Mouse (Mus musculus): ENCODE data around the gene Ankrd34a.

Gene Ankrd34a

DNA sequence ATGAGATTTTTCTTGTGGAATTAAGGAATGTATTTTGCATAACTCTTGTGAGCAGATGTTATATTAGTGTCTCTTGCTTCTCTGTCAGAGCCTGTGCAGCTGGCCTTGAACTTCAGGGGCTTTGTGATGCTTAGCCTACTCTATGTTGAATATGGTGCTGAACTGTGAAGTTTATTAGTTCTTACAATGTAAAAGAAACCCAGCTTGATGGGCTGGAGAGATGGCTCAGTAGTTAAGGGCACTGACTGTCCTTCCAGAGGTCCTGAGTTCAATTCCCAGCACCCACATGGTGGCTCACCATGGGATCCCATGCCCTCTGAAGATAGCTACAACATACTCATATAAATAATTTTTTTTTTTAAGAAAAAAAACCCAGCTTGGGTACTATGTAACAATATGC is 35.6 kb downstream of the Ankrd34a start:
- no peaks in the 10 kb centered on the region for H3K27me3 ChIP-seq (ENCODE audit: insufficient read depth, low read length)
- H3K9me3 ChIP-seq (ENCODE audit: low read length), result no peaks in the 10 kb centered on the region
- TF ChIP-seq CTCF (conservative IDR thresholded peaks at IDR 0.05; ENCODE audit: low read length) (no peak), NANOG (IDR thresholded peaks at IDR 0.05; ENCODE audit: borderline replicate concordance, low read length) (no peak), POU5F1 (IDR thresholded peaks at IDR 0.05; ENCODE audit: borderline replicate concordance, low read length) (no peak)
- peaks cover 63% of the 10 kb centered on the region for H3K4me1 ChIP-seq (replicated peaks; ENCODE audit: low read depth, low read length)
- H3K36me3 ChIP-seq (ENCODE audit: insufficient read depth, low read length), result peaks cover 40% of the 10 kb centered on the region
- H3K4me3 ChIP-seq (replicated peaks; ENCODE audit: low read length), result no peak overlapping the region

GRCm38 (mm10) chr3:96634015-96634414 is 37.6 kb downstream of the Ankrd34a start:
- H3K4me3 ChIP-seq (replicated peaks; ENCODE audit: low read length), result no peak overlapping the region
- TF ChIP-seq NANOG (IDR thresholded peaks at IDR 0.05; ENCODE audit: borderline replicate concordance, low read length), result no peak
- TF ChIP-seq CTCF (conservative IDR thresholded peaks at IDR 0.05; ENCODE audit: low read length), result no peak
- no peak for TF ChIP-seq POU5F1 (IDR thresholded peaks at IDR 0.05; ENCODE audit: borderline replicate concordance, low read length)
- peaks cover 65% of the 10 kb centered on the region for H3K4me1 ChIP-seq (replicated peaks; ENCODE audit: low read depth, low read length)
- no peaks in the 10 kb centered on the region for H3K9me3 ChIP-seq (ENCODE audit: low read length)
- H3K36me3 ChIP-seq (ENCODE audit: insufficient read depth, low read length), result peaks cover 52% of the 10 kb centered on the region
- H3K27me3 ChIP-seq (ENCODE audit: insufficient read depth, low read length), result no peaks in the 10 kb centered on the region

- Histone ChIP-seq H3K9me3 (ENCODE audit: low read length) (no peaks in the 10 kb centered on the region), H3K36me3 (ENCODE audit: insufficient read depth, low read length) (peaks cover 63% of the 10 kb centered on the region), H3K4me3 (replicated peaks; ENCODE audit: low read length) (peak within 1 kb of the TSS; percentile 93), H3K27me3 (ENCODE audit: insufficient read depth, low read length) (no peaks in the 10 kb centered on the region), H3K4me1 (replicated peaks; ENCODE audit: low read depth, low read length) (peaks cover 65% of the 10 kb centered on the region)
- no peak for TF ChIP-seq CTCF (conservative IDR thresholded peaks at IDR 0.05; ENCODE audit: low read length)
- TF ChIP-seq NANOG (IDR thresholded peaks at IDR 0.05; ENCODE audit: borderline replicate concordance, low read length), result no peak
- no peak for TF ChIP-seq POU5F1 (IDR thresholded peaks at IDR 0.05; ENCODE audit: borderline replicate concordance, low read length)
These were observed 38.8 kb downstream of the Ankrd34a start, which contains the start of the genes Pex11b and Gm42957 for GRCm38 (mm10) chr3:96634928-96635879. TSS of gene Pex11b (plus strand) at chr3:96635376. TSS of gene Gm42957 (plus strand) at chr3:96635474.

GRCm38 (mm10) chr3:96635906-96636305 is 39.5 kb downstream of the Ankrd34a start:
- no peaks in the 10 kb centered on the region for H3K27me3 ChIP-seq (ENCODE audit: insufficient read depth, low read length)
- peaks cover 63% of the 10 kb centered on the region for H3K36me3 ChIP-seq (ENCODE audit: insufficient read depth, low read length)
- peaks cover 61% of the 10 kb centered on the region for H3K4me1 ChIP-seq (replicated peaks; ENCODE audit: low read depth, low read length)
- TF ChIP-seq CTCF (conservative IDR thresholded peaks at IDR 0.05; ENCODE audit: low read length) (no peak), NANOG (IDR thresholded peaks at IDR 0.05; ENCODE audit: borderline replicate concordance, low read length) (no peak)
- H3K9me3 ChIP-seq (ENCODE audit: low read length), result no peaks in the 10 kb centered on the region
- H3K4me3 ChIP-seq (replicated peaks; ENCODE audit: low read length), result peak overlapping the region; percentile 93

DNA sequence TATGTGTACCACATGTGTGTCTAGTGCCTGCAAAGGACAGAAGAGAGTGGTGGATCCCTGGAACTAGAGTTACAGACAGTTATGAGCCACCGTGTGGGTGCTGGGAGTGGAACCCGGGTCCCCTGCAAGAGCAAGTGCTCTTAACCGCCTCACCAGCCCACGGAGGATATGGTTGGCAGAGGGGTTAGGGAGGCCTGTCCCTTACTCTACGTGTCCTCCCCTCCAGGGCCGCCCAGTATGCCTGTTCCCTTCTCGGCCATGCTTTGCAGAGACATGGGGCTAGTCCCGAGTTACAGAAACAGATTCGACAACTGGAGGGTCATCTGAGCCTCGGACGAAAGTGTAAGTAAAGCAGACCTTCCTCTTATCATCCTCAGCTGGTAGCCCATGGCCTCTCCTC is 40.0 kb downstream of the Ankrd34a start:
- TF ChIP-seq NANOG (IDR thresholded peaks at IDR 0.05; ENCODE audit: borderline replicate concordance, low read length) (no peak), CTCF (conservative IDR thresholded peaks at IDR 0.05; ENCODE audit: low read length) (no peak), POU5F1 (IDR thresholded peaks at IDR 0.05; ENCODE audit: borderline replicate concordance, low read length) (no peak)
- Histone ChIP-seq H3K9me3 (ENCODE audit: low read length) (no peaks in the 10 kb centered on the region), H3K36me3 (ENCODE audit: insufficient read depth, low read length) (peaks cover 63% of the 10 kb centered on the region), H3K4me3 (replicated peaks; ENCODE audit: low read length) (peak overlapping the region; percentile 93), H3K4me1 (replicated peaks; ENCODE audit: low read depth, low read length) (peaks cover 55% of the 10 kb centered on the region), H3K27me3 (ENCODE audit: insufficient read depth, low read length) (no peaks in the 10 kb centered on the region)

DNA sequence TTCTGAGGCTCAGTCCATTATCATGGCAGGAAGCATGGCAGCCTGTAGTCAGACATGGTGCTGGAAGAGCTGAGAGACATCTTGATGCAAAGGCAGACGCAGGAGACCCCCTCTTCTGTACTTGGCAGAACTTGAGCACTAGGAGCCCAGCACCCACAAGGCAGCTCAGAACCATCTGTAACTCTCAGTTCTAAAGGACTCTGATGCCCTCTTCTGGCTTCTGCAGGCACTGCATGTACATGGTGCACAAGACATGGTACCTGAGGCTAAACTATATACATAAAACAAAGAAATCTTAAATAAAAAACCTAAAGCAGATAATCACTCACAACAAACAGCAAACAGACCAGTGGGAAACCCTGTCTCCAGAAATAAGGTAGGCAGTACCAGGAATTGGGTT is 42.8 kb downstream of the Ankrd34a start:
- H3K36me3 ChIP-seq (ENCODE audit: insufficient read depth, low read length), result peaks cover 63% of the 10 kb centered on the region

DNA sequence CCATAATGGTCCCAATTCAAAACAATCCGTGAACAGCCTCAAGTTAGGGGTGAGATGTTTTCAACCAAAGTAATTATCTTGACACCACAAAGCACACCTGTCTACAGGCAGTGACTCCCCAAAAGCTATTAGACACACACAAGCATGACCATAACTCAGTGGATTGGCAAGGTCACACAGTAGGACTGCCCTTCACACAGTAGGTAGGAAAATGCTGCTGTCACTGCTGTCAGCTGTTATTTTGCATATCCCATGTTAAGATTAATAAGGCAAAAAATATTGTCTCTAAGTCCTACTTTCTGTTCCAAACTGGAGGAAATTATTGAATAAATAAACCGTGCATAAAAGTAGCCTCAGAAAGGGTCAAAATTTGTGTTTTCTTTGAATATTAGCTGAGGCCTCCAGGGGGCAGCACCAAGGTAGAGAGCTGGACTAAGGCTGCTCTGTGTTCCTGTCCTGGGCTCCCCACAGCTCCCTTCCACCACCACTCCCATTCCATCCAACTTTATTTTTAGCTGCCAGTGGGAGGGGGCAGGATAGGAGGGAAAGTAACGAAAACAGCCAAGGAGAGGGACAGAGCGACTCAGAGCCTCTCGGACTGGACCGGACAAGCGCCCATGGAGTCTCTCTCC is 48.7 kb downstream of the Ankrd34a start, which contains the start of gene Itga10:
Gene Itga10 (plus strand): TSS at position 567 of the 632 bp plus-strand sequence.
- Histone ChIP-seq H3K27me3 (ENCODE audit: insufficient read depth, low read length) (no peaks in the 10 kb centered on the region), H3K4me1 (replicated peaks; ENCODE audit: low read depth, low read length) (peaks cover 38% of the 10 kb centered on the region), H3K36me3 (ENCODE audit: insufficient read depth, low read length) (peaks cover 41% of the 10 kb centered on the region), H3K4me3 (replicated peaks; ENCODE audit: low read length) (no peak within 1 kb of the TSS), H3K9me3 (ENCODE audit: low read length) (no peaks in the 10 kb centered on the region)
- TF ChIP-seq POU5F1 (IDR thresholded peaks at IDR 0.05; ENCODE audit: borderline replicate concordance, low read length) (no peak), CTCF (conservative IDR thresholded peaks at IDR 0.05; ENCODE audit: low read length) (peak; percentile 69), NANOG (IDR thresholded peaks at IDR 0.05; ENCODE audit: borderline replicate concordance, low read length) (no peak)

More for the DNA sequence above, 42.8 kb downstream of the Ankrd34a start:
- peak; percentile 58 for TF ChIP-seq CTCF (conservative IDR thresholded peaks at IDR 0.05; ENCODE audit: low read length)
- no peak for TF ChIP-seq NANOG (IDR thresholded peaks at IDR 0.05; ENCODE audit: borderline replicate concordance, low read length)
- no peaks in the 10 kb centered on the region for H3K27me3 ChIP-seq (ENCODE audit: insufficient read depth, low read length)
- no peak overlapping the region for H3K4me3 ChIP-seq (replicated peaks; ENCODE audit: low read length)
- H3K4me1 ChIP-seq (replicated peaks; ENCODE audit: low read depth, low read length), result peaks cover 30% of the 10 kb centered on the region
- H3K9me3 ChIP-seq (ENCODE audit: low read length), result no peaks in the 10 kb centered on the region

- H3K9me3 ChIP-seq (ENCODE audit: low read length), result no peaks in the 10 kb centered on the region
- no peaks in the 10 kb centered on the region for H3K27me3 ChIP-seq (ENCODE audit: insufficient read depth, low read length)
- no peak overlapping the region for H3K4me3 ChIP-seq (replicated peaks; ENCODE audit: low read length)
- peaks cover 25% of the 10 kb centered on the region for H3K36me3 ChIP-seq (ENCODE audit: insufficient read depth, low read length)
- peaks cover 40% of the 10 kb centered on the region for H3K4me1 ChIP-seq (replicated peaks; ENCODE audit: low read depth, low read length)
- TF ChIP-seq NANOG (IDR thresholded peaks at IDR 0.05; ENCODE audit: borderline replicate concordance, low read length) (no peak), CTCF (conservative IDR thresholded peaks at IDR 0.05; ENCODE audit: low read length) (no peak), POU5F1 (IDR thresholded peaks at IDR 0.05; ENCODE audit: borderline replicate concordance, low read length) (no peak)
These were observed 50.9 kb downstream of the Ankrd34a start for GRCm38 (mm10) chr3:96647365-96647764.

All from E14TG2a.4 (cell line).